Mouse (Mus musculus) CH12F3 (cell line): Measurements from ENCODE around the gene Slc10a6.

ENCODE experiments used
- in situ Hi-C: fragments of 300-500 bp; cut with MboI; formaldehyde crosslinking; loops from 2 replicates; pipeline ENCODE4 v1.14.3; 2020; ENCODE audit warnings: low sequenced_read_pairs

Slc10a6 gene

GRCm38 (mm10) chr5:103629111-103629764 is at the start of gene Slc10a6:
Gene Slc10a6 (minus strand): TSS chr5:103629403.
- in situ Hi-C loops = no loop called here

- in situ Hi-C loops = no loop called here
Observed at GRCm38 (mm10) chr5:103678974-103679373, 49.8 kb upstream of the Slc10a6 start.

GRCm38 (mm10) chr5:103677894-103678293 is 48.7 kb upstream of the Slc10a6 start:
- in situ Hi-C loops = no loop called here

GRCm38 (mm10) chr5:103676289-103676881 is 47.2 kb upstream of the Slc10a6 start:
- in situ Hi-C loops = no loop called here

- in situ Hi-C loops = no loop called here
Observed at GRCm38 (mm10) chr5:103674482-103674881, 45.3 kb upstream of the Slc10a6 start.

- in situ Hi-C loops = no loop called here
Observed at GRCm38 (mm10) chr5:103673611-103674010, 44.4 kb upstream of the Slc10a6 start.

- in situ Hi-C loops = no loop called here
Observed at GRCm38 (mm10) chr5:103671858-103672257, 42.7 kb upstream of the Slc10a6 start.

- in situ Hi-C loops = no loop called here
Observed at GRCm38 (mm10) chr5:103665876-103666275, 36.7 kb upstream of the Slc10a6 start.

- in situ Hi-C loops = no loop called here
Observed at GRCm38 (mm10) chr5:103664932-103665331, 35.7 kb upstream of the Slc10a6 start.

GRCm38 (mm10) chr5:103659571-103659970 is 30.4 kb upstream of the Slc10a6 start:
- in situ Hi-C loops = loop anchor here (10.0 kb wide), 1 partner anchor 315 kb away; no protein-coding TSS in a partner anchor

- in situ Hi-C loops = loop anchor here (10.0 kb wide), 1 partner anchor 314 kb away; no protein-coding TSS in a partner anchor
Observed at GRCm38 (mm10) chr5:103658921-103659320, 29.7 kb upstream of the Slc10a6 start.

- in situ Hi-C loops = loop anchor here (10.0 kb wide), 1 partner anchor 311 kb away; no protein-coding TSS in a partner anchor
Observed at GRCm38 (mm10) chr5:103655346-103656118, 26.3 kb upstream of the Slc10a6 start, which contains the start of gene 1700016H13Rik. Gene 1700016H13Rik (minus strand): TSS chr5:103656010.

- in situ Hi-C loops = loop anchor here (10.0 kb wide), 1 partner anchor 310 kb away; no protein-coding TSS in a partner anchor
Observed at GRCm38 (mm10) chr5:103654780-103655179, 25.6 kb upstream of the Slc10a6 start.

GRCm38 (mm10) chr5:103654225-103654624 is 25.0 kb upstream of the Slc10a6 start:
- in situ Hi-C loops = loop anchor here (10.0 kb wide), 1 partner anchor 309 kb away; no protein-coding TSS in a partner anchor

GRCm38 (mm10) chr5:103647320-103647719 is 18.1 kb upstream of the Slc10a6 start:
- in situ Hi-C loops = no loop called here

- in situ Hi-C loops = no loop called here
Observed at GRCm38 (mm10) chr5:103644167-103644566, 15.0 kb upstream of the Slc10a6 start.

- in situ Hi-C loops = no loop called here
Observed at GRCm38 (mm10) chr5:103637162-103637561, 8.0 kb upstream of the Slc10a6 start.

GRCm38 (mm10) chr5:103629854-103630580 is 814 bp upstream of the Slc10a6 start:
- in situ Hi-C loops = no loop called here

GRCm38 (mm10) chr5:103628499-103628898 is 704 bp downstream of the Slc10a6 start:
- in situ Hi-C loops = no loop called here

GRCm38 (mm10) chr5:103624831-103625230 is 4.4 kb downstream of the Slc10a6 start:
- in situ Hi-C loops = no loop called here

GRCm38 (mm10) chr5:103622321-103622720 is 6.9 kb downstream of the Slc10a6 start:
- in situ Hi-C loops = no loop called here
